In genomic region chr9:122035807-122036206, GRCm38 (mm10) we compare ENCODE assay signal across 25 mouse cellular contexts. TPM values are rescaled to one million over a fixed set of nuclear protein-coding genes. Genes with fewer than 3 reads are reported as not detected.
DNase-seq lines count a peak whose midpoint lies in the region; ATAC-seq and TF ChIP-seq lines count a peak whose summit lies in the region.
"Had no signal": no experiment of that assay in that cellular context is flagged by ENCODE, and none has a peak within 500 bp of the region (broad histone marks: within the 10 kb centered on the region; RNA-seq: fewer than 3 reads in every experiment).

No protein-coding gene starts in this region.

- peak; percentile 41 to 45 for DNase-seq in cerebellum, postnatal 25 days
- DNase-seq in cerebellum, adult 11-12 months = no peak
- peak; percentile 17 to 62 for DNase-seq in layer of hippocampus, adult 18-20 months (ENCODE audit: low spot score in 2 of 2)
- DNase-seq in layer of hippocampus, postnatal 10 days (ENCODE audit: low spot score in 2 of 2) = no peak
- DNase-seq in brain, adult 2 months (ENCODE audit: low read depth, low spot score) = peak; percentile 52
- no peak for DNase-seq in forebrain, postnatal 0 days
- no peak for DNase-seq in kidney, adult 9 months
- DNase-seq: adrenal gland, postnatal 14 days; cerebellum, adult 9-11 months; gastrocnemius, postnatal 10 days; heart, adult 18-20 months; kidney, adult 2 months; kidney, postnatal 36 days; left cerebral cortex, postnatal 4 days; liver; right cerebral cortex, postnatal 14 days; thymus, postnatal 36 days had no signal

- 12% methylated on average over 5 of the region's 5 CpGs for WGBS in forebrain, postnatal 0 days

- no peak overlapping the region for H3K9ac ChIP-seq in forebrain, postnatal 0 days
- H3K9ac ChIP-seq: embryonic facial prominence, embryonic 12.5 days; heart, embryonic 13.5 days; neural tube, embryonic 12.5 days had no signal

- H3K27me3 ChIP-seq in forebrain, postnatal 0 days (ENCODE audit: insufficient read depth, low read length) = no peaks in the 10 kb centered on the region
- H3K27me3 ChIP-seq: embryonic facial prominence, embryonic 12.5 days; heart, embryonic 13.5 days; neural tube, embryonic 12.5 days had no signal

- ATAC-seq in forebrain, postnatal 0 days = peak; percentile 68; the same call in 1 of the 2 replicates
- ATAC-seq: inflammation-experienced regulatory T-cells, adult 6 months; lung, postnatal 0 days had no signal

- H3K9me3 ChIP-seq in forebrain, postnatal 0 days (ENCODE audit: low read length) = no peaks in the 10 kb centered on the region
- H3K9me3 ChIP-seq: embryonic facial prominence, embryonic 12.5 days; G1E; heart, embryonic 13.5 days; neural tube, embryonic 12.5 days had no signal

- H3K4me2 ChIP-seq in forebrain, postnatal 0 days (ENCODE audit: low read depth) = no peak overlapping the region
- H3K4me2 ChIP-seq: embryonic facial prominence, embryonic 12.5 days; heart, embryonic 13.5 days; neural tube, embryonic 12.5 days had no signal

- no peak overlapping the region for H3K4me3 ChIP-seq in forebrain, postnatal 0 days (ENCODE audit: low read depth, low read length)
- H3K4me3 ChIP-seq: embryonic facial prominence, embryonic 12.5 days; erythroblast, embryonic 14.5 days; heart, embryonic 13.5 days; left cerebral cortex, adult 2 months; neural tube, embryonic 12.5 days had no signal

- H3K4me1 ChIP-seq in forebrain, postnatal 0 days (ENCODE audit: insufficient read depth) = peaks cover 11% of the 10 kb centered on the region
- H3K4me1 ChIP-seq: embryonic facial prominence, embryonic 12.5 days; neural tube, embryonic 12.5 days had no signal

- H3K36me3 ChIP-seq in forebrain, postnatal 0 days (ENCODE audit: insufficient read depth) = no peaks in the 10 kb centered on the region
- H3K36me3 ChIP-seq: embryonic facial prominence, embryonic 12.5 days; G1E; heart, embryonic 13.5 days; neural tube, embryonic 12.5 days had no signal

- TF ChIP-seq CTCF in forebrain, postnatal 0 days (IDR thresholded peaks at IDR 0.05; ENCODE audit: low read depth) = no peak

- H3K27ac ChIP-seq in forebrain, postnatal 0 days (ENCODE audit: low read depth, low read length) = 0 out of 2 replicates have a peak overlapping the region, but pooled peaks have one; percentile 40
- H3K27ac ChIP-seq: embryonic facial prominence, embryonic 12.5 days; heart, embryonic 13.5 days; left cerebral cortex, adult 2 months; neural tube, embryonic 12.5 days had no signal

RNA-seq across cellular contexts. Expression of gene Pomgnt2, which starts 38.9 kb away (rescaled TPM):
- total RNA-seq in layer of hippocampus, adult 18-20 months (2021) = 10 to 100 TPM; 45.4 to 45.5 TPM
- total RNA-seq in layer of hippocampus, postnatal 10 days (2021) = 10 to 100 TPM; 41.6 to 42.9 TPM
- total RNA-seq in forebrain, postnatal 0 days (2014; rRNA removed) = 64.6 and 85.7 TPM in 2 replicates
- polyA plus RNA-seq in forebrain, postnatal 0 days (2015; fragmentation: Nextera tagmentation; extraction: Ambion mirVana) = 28.3 and 35.6 TPM in 2 replicates
- polyA plus RNA-seq: G1E had no signal

Comparison
In these comparisons a context has a peak if more than half of its experiments do, and no peak if none do; other contexts are left out.
1. DNase-seq: peak in cerebellum, postnatal 25 days (2 of 2), layer of hippocampus, adult 18-20 months (2 of 2) and brain, adult 2 months (single experiment); none in cerebellum, adult 11-12 months (single experiment), layer of hippocampus, postnatal 10 days (0 of 2), forebrain, postnatal 0 days (single experiment) and kidney, adult 9 months (single experiment).